Mouse (Mus musculus): ENCODE data around the gene As3mt.
"Not testable (repeated sequence)": the region's sequence is repeated elsewhere in the genome, so short reads cannot be mapped to it uniquely, and the experiment has no call there.

The As3mt gene

DNA sequence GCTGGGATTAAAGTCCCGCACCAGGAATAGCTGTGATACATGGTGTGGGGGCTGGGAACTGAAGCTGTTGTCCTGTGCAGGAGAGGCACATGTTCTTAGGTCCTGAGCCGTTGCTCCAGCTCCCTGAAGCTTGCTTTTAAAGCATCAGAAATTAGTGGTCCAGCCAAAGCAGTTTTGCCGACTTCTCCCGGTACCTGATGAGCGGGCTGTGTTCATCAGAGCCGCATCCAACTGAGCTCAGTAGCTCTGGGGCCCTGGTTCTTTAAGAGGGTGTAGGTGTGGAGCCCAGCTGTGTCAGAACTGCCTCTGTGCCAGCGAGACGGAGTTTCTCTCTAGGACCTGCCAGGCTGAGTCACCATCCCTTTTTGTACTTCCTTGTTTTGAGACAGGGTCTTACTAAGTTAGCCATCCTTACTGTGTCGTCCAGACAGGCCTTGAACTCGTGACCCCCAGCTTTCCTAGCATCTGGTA, 8.2 kb upstream of the As3mt start:
- DNase-seq (ENCODE audit: low read depth, low spot score): no peak

DNA sequence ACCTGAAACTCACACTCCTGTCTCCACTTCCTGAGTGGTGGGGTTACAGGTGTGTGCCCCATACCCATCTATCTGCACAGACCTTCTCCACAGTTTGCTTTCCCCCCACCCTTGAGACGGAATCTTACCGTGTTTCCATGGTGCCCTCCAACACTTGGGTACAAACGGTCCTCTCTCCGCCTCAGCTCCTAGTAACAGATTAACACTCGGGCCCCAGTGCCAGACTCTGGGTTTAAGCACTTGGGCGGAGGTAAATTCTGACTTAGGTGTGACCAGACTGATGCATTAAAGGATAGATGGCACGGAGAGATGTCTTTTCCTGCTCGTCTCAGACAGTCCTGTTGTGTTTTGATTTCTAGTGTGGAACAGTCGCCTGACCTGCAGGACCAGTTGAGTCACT, 6.1 kb upstream of the As3mt start:
- DNase-seq (ENCODE audit: low read depth, low spot score): no peak

DNA sequence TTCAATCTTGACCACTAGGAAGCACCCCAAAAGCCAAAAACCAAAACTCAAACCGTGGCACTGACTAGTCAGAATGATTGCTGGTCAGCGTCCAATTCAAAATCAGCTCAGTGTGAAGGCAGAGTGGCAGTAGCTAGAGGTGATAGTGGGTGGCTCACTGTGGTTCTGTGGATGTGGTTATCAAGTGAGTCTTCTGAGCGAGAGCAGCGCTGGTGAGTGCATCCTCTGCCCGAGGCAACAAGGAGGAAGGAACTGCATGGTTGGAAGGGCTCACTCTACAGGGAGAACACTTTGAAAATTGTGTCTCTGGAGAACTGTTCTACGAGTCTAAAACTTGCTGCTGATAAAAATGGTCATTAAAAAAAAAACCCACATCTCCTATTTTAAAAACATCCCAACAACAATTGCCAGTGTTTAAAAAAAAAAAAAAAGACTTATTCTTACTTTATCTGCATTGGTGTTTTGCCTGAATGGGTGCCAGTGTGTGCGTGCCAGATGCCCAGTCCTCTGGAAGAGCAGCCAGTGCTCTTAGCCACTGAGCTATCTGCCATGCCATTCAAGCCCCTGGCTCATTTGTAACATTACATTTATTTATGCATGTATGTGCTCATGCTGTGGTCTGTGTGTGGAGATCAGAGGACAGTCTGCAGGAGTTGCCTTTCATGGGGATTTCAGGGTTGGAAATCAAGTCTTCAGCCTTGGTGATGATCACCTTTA, 1.3 kb upstream of the As3mt start:
- DNase-seq (ENCODE audit: low read depth, low spot score): no peak

GRCm38 (mm10) chr19:46706540-46707295, 540 bp upstream of the As3mt start:
- DNase-seq (ENCODE audit: low read depth, low spot score): no peak

DNA sequence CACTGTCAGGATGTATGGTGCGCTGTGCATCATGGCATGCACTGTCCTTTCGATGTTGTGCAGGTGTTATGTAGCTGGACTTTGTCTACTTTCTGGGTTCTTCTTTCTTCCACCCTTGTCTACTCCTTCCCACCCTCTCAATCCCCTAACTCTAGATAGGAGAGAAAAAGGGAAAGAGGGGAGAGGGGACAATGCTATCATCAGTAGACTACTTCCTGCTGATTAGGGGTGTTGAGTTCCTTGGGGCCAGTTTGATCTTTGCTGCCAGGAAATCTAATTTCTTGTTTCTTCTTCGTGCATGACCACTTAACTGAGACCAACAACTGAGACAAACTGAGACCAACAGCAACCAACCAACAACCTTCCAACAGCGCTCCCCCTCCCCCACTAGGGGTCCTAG, 3.4 kb downstream of the As3mt start:
- DNase-seq (ENCODE audit: low read depth, low spot score): no peak

- DNase-seq (ENCODE audit: low read depth, low spot score): no peak
These were observed 7.0 kb downstream of the As3mt start for GRCm38 (mm10) chr19:46714234-46714633.

DNA sequence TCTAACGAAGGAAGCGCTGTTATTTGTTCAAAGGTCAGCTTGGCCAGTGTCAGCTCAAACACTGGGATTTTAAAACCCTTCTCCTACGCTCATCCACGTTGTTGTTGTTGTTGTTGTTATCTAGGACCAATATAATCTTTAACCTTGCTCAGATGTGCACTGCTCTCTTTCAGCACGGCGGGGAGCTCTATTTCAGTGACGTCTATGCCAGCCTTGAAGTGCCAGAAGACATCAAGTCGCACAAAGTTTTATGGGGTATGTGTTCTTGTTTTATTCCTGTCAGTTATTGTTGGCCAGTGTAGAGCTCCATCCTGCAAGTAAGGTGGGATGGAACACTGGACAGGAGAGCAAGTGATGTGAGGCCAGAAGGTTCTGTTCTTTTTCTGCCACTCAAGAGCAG, 7.8 kb downstream of the As3mt start:
- no peak for DNase-seq (ENCODE audit: low read depth, low spot score)

- no peak for DNase-seq (ENCODE audit: low read depth, low spot score)
These were observed 10.9 kb downstream of the As3mt start for GRCm38 (mm10) chr19:46718150-46718549.

GRCm38 (mm10) chr19:46724411-46724810, 17.2 kb downstream of the As3mt start:
- DNase-seq (ENCODE audit: low read depth, low spot score): no peak

DNA sequence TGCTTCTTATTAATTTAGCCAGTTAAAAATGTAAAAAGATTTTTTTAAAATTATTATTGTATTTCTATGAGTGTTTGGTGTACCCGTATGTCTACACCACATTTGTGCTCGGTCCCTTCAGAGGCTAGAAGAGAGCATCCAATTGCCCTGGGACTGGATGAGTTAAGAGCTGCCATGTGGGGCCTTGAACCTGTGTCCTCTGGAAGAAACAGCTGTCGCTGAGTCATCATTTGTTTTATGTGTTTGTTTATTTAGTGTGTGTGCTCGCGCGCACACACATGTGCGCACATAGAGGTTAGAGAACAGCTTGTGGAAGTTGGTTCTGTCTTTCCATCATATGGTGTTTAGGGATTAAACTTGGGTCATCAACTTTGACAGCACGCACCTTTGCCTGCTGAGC, 18.9 kb downstream of the As3mt start:
- DNase-seq (ENCODE audit: low read depth, low spot score): no peak

DNA sequence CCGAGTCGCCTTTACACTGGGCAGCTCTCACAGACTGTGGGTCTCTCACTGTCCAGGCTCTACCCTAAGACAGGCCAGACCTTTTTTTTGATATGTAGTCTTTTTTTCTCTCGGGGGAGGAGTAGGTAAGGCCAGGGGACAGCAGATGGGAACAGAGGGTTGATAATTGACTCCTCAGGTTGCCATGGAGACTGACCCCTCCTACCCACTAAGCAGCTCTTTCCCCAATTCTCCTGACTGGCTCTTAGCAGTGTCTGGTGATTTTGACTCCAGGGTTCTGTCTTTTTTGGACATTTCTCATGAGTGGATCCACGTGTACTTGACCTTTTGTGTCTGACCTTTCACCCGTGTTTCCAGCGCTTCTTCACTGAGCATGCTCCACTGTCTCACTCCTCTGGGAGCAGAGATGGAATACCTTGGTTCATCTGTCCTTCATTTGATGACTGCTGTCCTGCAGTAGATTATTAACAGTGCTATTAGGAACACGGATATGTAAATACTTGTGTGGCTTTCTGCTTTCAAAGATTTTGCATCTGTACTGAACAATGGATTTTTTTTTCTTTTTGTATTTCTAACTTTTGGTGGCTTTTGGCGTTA, 20.0 kb downstream of the As3mt start:
- no peak for DNase-seq (ENCODE audit: low read depth, low spot score)

DNA sequence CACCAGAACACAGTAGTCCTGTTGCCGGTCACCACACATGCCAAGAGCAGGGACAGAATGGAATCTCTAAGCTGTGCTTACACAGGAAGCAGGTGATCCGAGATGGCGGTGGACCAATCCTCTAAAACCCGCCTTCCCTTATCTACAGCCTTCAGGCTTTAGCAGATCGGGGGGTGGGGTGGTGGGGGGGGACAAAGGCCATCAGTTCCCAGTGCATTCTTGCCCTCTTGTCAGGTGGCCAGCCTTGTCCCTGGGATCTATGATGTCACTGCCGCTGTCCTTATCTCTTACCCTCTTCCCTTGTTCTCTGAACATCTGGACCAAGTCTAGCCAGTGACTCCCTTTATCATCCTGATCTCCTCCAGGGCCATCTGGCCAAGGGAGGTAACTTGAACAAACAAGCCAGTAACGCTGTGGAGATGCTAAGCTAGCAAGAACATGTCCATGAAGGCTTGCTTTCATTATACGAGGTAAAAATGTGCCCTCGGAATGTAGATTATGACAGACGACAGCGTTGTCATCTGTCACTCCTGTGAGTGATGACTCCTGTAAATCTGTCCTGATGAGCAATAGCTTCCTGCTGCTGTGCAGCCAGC, 20.8 kb downstream of the As3mt start:
- DNase-seq (ENCODE audit: low read depth, low spot score): no peak

- DNase-seq (ENCODE audit: low read depth, low spot score): no peak
These were observed 21.7 kb downstream of the As3mt start for GRCm38 (mm10) chr19:46728909-46729308.

DNA sequence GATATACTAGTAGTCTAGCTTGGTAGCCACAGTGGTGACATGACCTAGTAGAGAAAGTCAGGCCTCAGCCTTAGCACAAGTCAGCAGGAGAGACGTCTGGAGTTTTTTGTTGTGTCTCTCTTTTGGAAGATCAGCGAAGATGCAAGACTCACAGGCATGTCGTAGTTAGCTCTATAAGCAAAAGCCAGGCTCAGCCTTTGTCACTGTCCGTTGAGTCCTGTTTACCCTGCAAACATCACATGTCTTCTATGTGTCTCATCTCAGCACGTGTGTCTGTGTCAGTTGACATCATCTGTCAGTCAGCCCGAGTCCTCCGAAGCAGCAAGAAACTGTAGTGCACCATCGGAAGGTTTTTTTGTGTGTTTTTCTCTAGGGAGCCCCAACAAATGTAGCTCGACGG, 24.1 kb downstream of the As3mt start:
- DNase-seq (ENCODE audit: low read depth, low spot score): no peak

DNA sequence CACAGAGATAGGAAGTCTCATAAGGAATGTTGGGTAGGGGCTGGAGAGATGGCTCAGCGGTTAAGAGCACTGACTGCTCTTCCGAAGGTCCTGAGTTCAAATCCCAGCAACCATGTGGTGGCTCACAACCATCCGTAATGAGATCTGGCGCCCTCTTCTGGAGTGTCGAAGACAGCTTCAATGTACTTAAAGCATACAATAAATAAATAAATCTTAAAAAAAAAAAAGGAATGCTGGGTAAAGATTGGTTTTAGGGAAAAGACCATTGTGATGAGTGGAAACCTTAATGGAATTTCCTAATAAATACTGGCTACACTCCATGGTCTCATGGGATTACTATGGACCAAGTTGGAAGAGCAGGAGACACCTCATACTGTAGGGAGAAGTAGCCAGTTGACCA, 25.4 kb downstream of the As3mt start:
- not testable (repeated sequence) for DNase-seq (ENCODE audit: low read depth, low spot score)

- DNase-seq (ENCODE audit: low read depth, low spot score): no peak
These were observed 26.4 kb downstream of the As3mt start for GRCm38 (mm10) chr19:46733626-46734025.

GRCm38 (mm10) chr19:46735241-46735640, 28.0 kb downstream of the As3mt start:
- no peak for DNase-seq (ENCODE audit: low read depth, low spot score)

- no peak for DNase-seq (ENCODE audit: low read depth, low spot score)
These were observed 29.8 kb downstream of the As3mt start for GRCm38 (mm10) chr19:46737106-46737505.

- peak; percentile 48 for DNase-seq (ENCODE audit: low read depth, low spot score)
These were observed 33.2 kb downstream of the As3mt start for GRCm38 (mm10) chr19:46740341-46741008.

DNA sequence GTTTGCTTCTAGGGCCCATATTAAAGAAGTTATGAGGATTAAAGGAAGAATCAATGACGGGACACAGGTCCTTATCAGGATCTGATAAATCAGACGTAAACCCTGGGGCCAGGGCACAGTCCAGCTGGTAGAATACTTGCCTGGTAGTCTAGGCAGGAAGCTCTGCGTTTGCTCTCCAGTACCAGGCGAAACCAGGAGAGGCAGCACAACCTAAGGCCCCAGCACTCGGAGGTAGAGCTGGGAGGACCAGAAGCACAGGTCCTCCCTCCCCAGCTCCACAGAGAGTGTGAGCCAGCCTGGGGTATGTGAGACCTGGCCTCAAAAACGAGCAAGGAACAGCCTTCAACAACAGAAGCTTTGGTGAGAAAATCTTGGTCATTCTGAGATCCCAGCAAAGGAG, 34.3 kb downstream of the As3mt start:
- DNase-seq (ENCODE audit: low read depth, low spot score): no peak

DNA sequence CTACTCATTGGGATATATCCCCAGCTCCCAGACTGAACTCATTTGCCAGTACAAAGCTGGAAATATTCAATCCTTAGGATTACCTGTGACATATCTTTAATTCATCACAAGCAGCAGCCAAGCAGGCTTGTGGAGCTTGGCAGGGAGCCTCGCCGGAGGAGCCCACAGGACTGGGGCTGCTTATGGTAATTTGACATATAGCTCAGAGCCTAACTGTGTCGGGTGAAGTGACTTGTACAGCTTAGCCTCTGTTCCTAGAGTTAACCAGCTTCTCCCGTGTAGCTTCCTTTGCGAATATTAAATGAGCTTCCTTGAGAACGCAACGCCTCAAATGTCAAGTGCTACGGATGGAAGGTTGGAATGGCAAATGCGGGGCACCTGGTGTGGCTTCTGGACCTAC, 37.4 kb downstream of the As3mt start:
- DNase-seq (ENCODE audit: low read depth, low spot score): no peak

- no peak for DNase-seq (ENCODE audit: low read depth, low spot score)
These were observed 40.5 kb downstream of the As3mt start for GRCm38 (mm10) chr19:46747799-46748198.
